ENCODE assay signal across 8 mouse cellular contexts in genomic region chr11:58009516-58010141, GRCm38 (mm10). TPM values are rescaled to one million over a fixed set of nuclear protein-coding genes. Genes with fewer than 3 reads are reported as not detected.
A peak's percentile ranks its signal among the peaks of the same experiment; 100 is the strongest.
DNase-seq lines count a peak whose midpoint lies in the region; ATAC-seq and TF ChIP-seq lines count a peak whose summit lies in the region.

No protein-coding gene starts in this region.

- TF ChIP-seq CTCF in heart, adult 2 months (IDR thresholded peaks at IDR 0.05), result no peak
- no peak for TF ChIP-seq CTCF in kidney, adult 2 months (conservative IDR thresholded peaks at IDR 0.05; ENCODE audit: insufficient read depth, insufficient read length, low read depth, low read length)

- peak overlapping the region; percentile 98 for H3K4me3 ChIP-seq in embryonic facial prominence, embryonic 13.5 days
- H3K4me3 ChIP-seq in heart, adult 2 months, result peak overlapping the region; percentile 94
- peak overlapping the region; percentile 76 for H3K4me3 ChIP-seq in kidney, adult 2 months (ENCODE audit: insufficient read depth, low read depth, low read length)
- peak overlapping the region; percentile 99 for H3K4me3 ChIP-seq in midbrain, embryonic 16.5 days (ENCODE audit: low read depth, low read length)

- under 1% methylated on average over 78 of the region's 78 CpGs for WGBS in embryonic facial prominence, embryonic 13.5 days
- under 1% methylated on average over 78 of the region's 78 CpGs for WGBS in heart, adult 2 months
- under 1% methylated on average over 78 of the region's 78 CpGs for WGBS in kidney, adult 2 months
- WGBS in midbrain, embryonic 16.5 days, result under 1% methylated on average over 69 of the region's 78 CpGs

- H3K27me3 ChIP-seq in embryonic facial prominence, embryonic 13.5 days, result no peaks in the 10 kb centered on the region
- no peaks in the 10 kb centered on the region for H3K27me3 ChIP-seq in heart, adult 2 months (ENCODE audit: control insufficient read depth, insufficient read depth, low read length)
- H3K27me3 ChIP-seq in kidney, adult 2 months (replicated peaks; ENCODE audit: control insufficient read depth, insufficient read depth, low read length), result no peaks in the 10 kb centered on the region
- H3K27me3 ChIP-seq in midbrain, embryonic 16.5 days (ENCODE audit: control insufficient read depth, insufficient read depth, low read depth, low read length), result no peaks in the 10 kb centered on the region

- no peak for TF ChIP-seq POLR2A in heart, adult 2 months (IDR thresholded peaks at IDR 0.05; ENCODE audit: insufficient read depth, low read depth, low read length)
- no peak for TF ChIP-seq POLR2A in kidney, adult 2 months (IDR thresholded peaks at IDR 0.05; ENCODE audit: low read depth, low read length)

- intact Hi-C loops in heart, adult 2 months (cut with DNase I), result loop anchor here (5.0 kb wide), 1 partner anchor 207 kb away; the partner anchor contains the start of gene Sap30l

- H3K79me2 ChIP-seq in heart, adult 2 months (replicated peaks; ENCODE audit: control insufficient read depth, insufficient read depth, low read length), result peaks cover 3% of the 10 kb centered on the region

- peak overlapping the region; percentile 89 for H3K4me2 ChIP-seq in embryonic facial prominence, embryonic 13.5 days
- H3K4me2 ChIP-seq in midbrain, embryonic 16.5 days (ENCODE audit: low read length), result peak overlapping the region; percentile 94

- no peak for TF ChIP-seq EP300 in heart, adult 2 months (IDR thresholded peaks at IDR 0.05; ENCODE audit: insufficient read depth, low read depth, low read length)

- peak overlapping the region; percentile 90 for H3K27ac ChIP-seq in embryonic facial prominence, embryonic 13.5 days
- H3K27ac ChIP-seq in heart, adult 2 months, result peak overlapping the region; percentile 86
- peak overlapping the region; percentile 77 for H3K27ac ChIP-seq in kidney, adult 2 months (ENCODE audit: insufficient read depth, low read depth, low read length)
- peak overlapping the region; percentile 94 for H3K27ac ChIP-seq in midbrain, embryonic 16.5 days (ENCODE audit: low read length)

- ATAC-seq in embryonic facial prominence, embryonic 13.5 days (ENCODE audit: insufficient number of reproducible peaks, insufficient read depth, low FRiP score, low TSS enrichment, low read depth), result peak; percentile 68; the same call in 1 of the 2 replicates
- peak; percentile 56 for ATAC-seq in midbrain, embryonic 16.5 days

- no peaks in the 10 kb centered on the region for H3K9me3 ChIP-seq in embryonic facial prominence, embryonic 13.5 days
- H3K9me3 ChIP-seq in midbrain, embryonic 16.5 days (replicated peaks; ENCODE audit: control insufficient read depth, low read length, poor library complexity, severe bottlenecking), result no peaks in the 10 kb centered on the region

- DNase-seq in 3T3-L1 (ENCODE audit: low read depth, low spot score), result peak; percentile 38
- peak; percentile 81 for DNase-seq in adrenal gland, postnatal 25 days
- peak; percentile 84 to 86 for DNase-seq in heart, adult 2 months
- peak; percentile 80 for DNase-seq in kidney, adult 2 months
- peak; percentile 86 for DNase-seq in liver
- DNase-seq in spleen, adult 18-20 months, result peak; percentile 51 to 66

- H3K36me3 ChIP-seq in embryonic facial prominence, embryonic 13.5 days, result no peaks in the 10 kb centered on the region
- peaks cover 5% of the 10 kb centered on the region for H3K36me3 ChIP-seq in heart, adult 2 months (ENCODE audit: control insufficient read depth, insufficient read depth, low read length)
- H3K36me3 ChIP-seq in kidney, adult 2 months (ENCODE audit: control insufficient read depth, insufficient read depth, low read length), result no peaks in the 10 kb centered on the region
- no peaks in the 10 kb centered on the region for H3K36me3 ChIP-seq in midbrain, embryonic 16.5 days (ENCODE audit: control insufficient read depth, insufficient read depth, low read length)

- peak overlapping the region; percentile 97 for H3K9ac ChIP-seq in embryonic facial prominence, embryonic 13.5 days
- H3K9ac ChIP-seq in heart, adult 2 months (ENCODE audit: low read depth, low read length), result peak overlapping the region; percentile 89
- H3K9ac ChIP-seq in midbrain, embryonic 16.5 days (ENCODE audit: low read depth, low read length), result peak overlapping the region; percentile 96

- H3K4me1 ChIP-seq in embryonic facial prominence, embryonic 13.5 days, result peaks cover 29% of the 10 kb centered on the region
- H3K4me1 ChIP-seq in heart, adult 2 months (ENCODE audit: control insufficient read depth, insufficient read depth, low read length), result peaks cover 5% of the 10 kb centered on the region
- peaks cover 9% of the 10 kb centered on the region; the same call in 1 of the 2 replicates for H3K4me1 ChIP-seq in kidney, adult 2 months (ENCODE audit: control insufficient read depth, insufficient read depth, low read length)
- peaks cover 23% of the 10 kb centered on the region for H3K4me1 ChIP-seq in midbrain, embryonic 16.5 days (ENCODE audit: control insufficient read depth, insufficient read depth, low read length)

RNA-seq across cellular contexts. Expression of gene Larp1, which starts 0.8 kb away (rescaled TPM):
- total RNA-seq in adrenal gland, postnatal 25 days (2021), result 103 and 106 TPM in 2 replicates
- 18.6 and 18.9 TPM in 2 replicates for polyA plus RNA-seq in embryonic facial prominence, embryonic 13.5 days (2015; fragmentation: Nextera tagmentation; extraction: Ambion mirVana)
- total RNA-seq in heart, adult 2 months (2021), result 10 to 100 TPM; 57.4 to 63.4 TPM
- polyA plus RNA-seq in heart, adult 2 months (2012; rRNA removed), result 26.5 and 35.7 TPM in 2 replicates
- 35.3 and 36.8 TPM in 2 replicates for polyA plus RNA-seq in kidney, adult 2 months (2012; rRNA removed)
- polyA plus RNA-seq in midbrain, embryonic 16.5 days (2015; fragmentation: Nextera tagmentation; extraction: Ambion mirVana), result 17.7 and 18.4 TPM in 2 replicates

Comparison
In these comparisons a context has a peak if more than half of its experiments do, and no peak if none do; other contexts are left out.
1. Peak in every context shown above with its lines: DNase-seq, ATAC-seq, H3K4me3 ChIP-seq and H3K27ac ChIP-seq.